Mouse (Mus musculus) liver, embryonic 14.5 days (tissue): Measurements from ENCODE around the gene Snf8. TPM values are rescaled to one million over a fixed set of nuclear protein-coding genes. Genes with fewer than 3 reads are reported as not detected.

Experiments
- ATAC-seq: fragments of 200-750 bp; cut with Nextera tagmentation; 2 replicates; pipeline ENCODE4 v1.8.0; 2017; ENCODE audit warnings: moderate number of reproducible peaks, mild to moderate bottlenecking, moderate library complexity; ENCODE audit not compliant: insufficient read depth
- DNase-seq, 3 experiments: peaks; one replicate each; pipeline ENCODE4 v3.0.0-alpha.2; 2012 to 2013; ENCODE audit warnings: low read depth in 3 of 3, low spot score in 3 of 3
- H3K27ac ChIP-seq: fragments of 300-500 bp; sonication (generic); 2 replicates; pipeline ENCODE4 v1.5.1; 2014; ENCODE audit warnings: moderate library complexity, mild to moderate bottlenecking, control low read depth, inconsistent platforms
- H3K27me3 ChIP-seq: fragments of 300-500 bp; sonication (generic); 2 replicates; pipeline ENCODE4 v1.6.1; 2014; ENCODE audit warnings: mild to moderate bottlenecking, low read length, moderate library complexity; ENCODE audit not compliant: control insufficient read depth, insufficient read depth
- H3K36me3 ChIP-seq: fragments of 300-500 bp; sonication (generic); replicated peaks from 2 replicates; pipeline ENCODE4 v1.6.1; 2014; ENCODE audit warnings: low read depth; ENCODE audit not compliant: control insufficient read depth, insufficient read depth
- H3K4me1 ChIP-seq, 2 experiments: fragments of 200-500 bp in 1 of 2; fragments of 300-500 bp in 1 of 2; sonication (generic) in 1 of 2; replicated peaks; 2 replicates each; pipeline ENCODE4 v1.6.1; 2012 to 2014; ENCODE audit warnings: antibody characterized with exemption in 1 of 2, inconsistent platforms in 1 of 2, low read length in 1 of 2; ENCODE audit not compliant: control insufficient read depth in 2 of 2, insufficient read depth in 2 of 2
- H3K4me2 ChIP-seq: fragments of 300-500 bp; sonication (generic); 2 replicates; pipeline ENCODE4 v1.6.1; 2014; ENCODE audit warnings: low read depth, mild to moderate bottlenecking, control low read depth, moderate library complexity
- H3K4me3 ChIP-seq, 2 experiments: fragments of 200-500 bp in 1 of 2; fragments of 300-500 bp in 1 of 2; sonication (generic) in 1 of 2; 2 replicates each; pipeline ENCODE4 v1.5.1; 2012 to 2014; ENCODE audit warnings: low read depth in 2 of 2, low read length in 2 of 2, mild to moderate bottlenecking in 2 of 2, control low read depth in 1 of 2, inconsistent platforms in 1 of 2, moderate library complexity in 1 of 2; ENCODE audit not compliant: insufficient read depth in 1 of 2
- H3K9ac ChIP-seq: fragments of 300-500 bp; sonication (generic); replicated peaks from 2 replicates; pipeline ENCODE4 v1.6.1; 2014; ENCODE audit warnings: mild to moderate bottlenecking, control low read depth, moderate library complexity
- H3K9me3 ChIP-seq: fragments of 300-500 bp; sonication (generic); 2 replicates; pipeline ENCODE4 v1.6.1; 2016; ENCODE audit warnings: low read length, mixed read lengths; ENCODE audit not compliant: control insufficient read depth
- CTCF ChIP-seq: IDR thresholded peaks from 2 replicates; pipeline ENCODE4 v1.5.1; 2016; ENCODE audit warnings: antibody characterized with exemption, low read depth, control low read depth
- EP300 ChIP-seq: IDR thresholded peaks from 2 replicates; pipeline ENCODE4 v1.6.1; 2016; ENCODE audit warnings: antibody characterized with exemption, low read depth
- WGBS: fragments of 180-500 bp; shearing (Covaris S2); extraction: QIAGEN DNeasy Blood & Tissue Kit; methylation state at CpG from one replicate; pipeline ENCODE4 v1.1.7; 2014; ENCODE audit not compliant: insufficient replicate concordance; 5-methylcytosine and 5-hydroxymethylcytosine counted together
- polyA plus RNA-seq, 2 experiments: library from polyadenylated mRNA; depleted of rRNA in 1 of 2; stranded (reverse) in 1 of 2; unstranded in 1 of 2; fragments of >200 nt; fragmentation: Nextera tagmentation in 1 of 2; extraction: Ambion mirVana in 1 of 2; gene quantifications; 2 replicates each; pipeline versions ENCODE4 v1.2.1 to v1.2.3; 2012 to 2014

The Snf8 gene
- polyA plus RNA-seq, 2 experiments, result 28.2 to 30.0 TPM

DNA sequence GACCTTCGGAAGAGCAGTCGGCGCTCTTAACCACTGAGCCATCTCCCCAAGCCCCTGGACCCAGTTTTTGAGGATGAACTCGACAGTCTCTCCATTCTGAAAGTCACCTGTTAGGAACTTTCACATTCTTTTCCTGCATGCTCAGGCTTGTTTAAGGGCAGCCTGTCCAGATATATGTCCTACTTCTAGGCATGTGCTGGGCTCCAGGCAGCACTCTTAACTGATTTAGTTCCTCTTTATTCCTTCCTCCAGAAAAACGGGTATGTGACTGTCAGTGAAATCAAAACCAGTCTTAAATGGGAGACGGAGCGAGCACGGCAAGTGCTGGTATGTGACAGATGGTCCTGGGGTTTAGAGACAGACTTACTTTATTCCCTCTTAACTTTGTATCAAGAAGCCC is 11.3 kb downstream of the Snf8 start:
- WGBS, result 73% methylated on average over 8 of the region's 8 CpGs
- H3K9ac ChIP-seq, result no peak overlapping the region
- H3K27ac ChIP-seq, result no peak overlapping the region
- no peak overlapping the region for H3K4me3 ChIP-seq
- H3K4me1 ChIP-seq, result no peaks in the 10 kb centered on the region
- peaks cover 54% of the 10 kb centered on the region for H3K36me3 ChIP-seq
- H3K9me3 ChIP-seq, result no peaks in the 10 kb centered on the region
- ATAC-seq (no peak), DNase-seq (no peak)
- TF ChIP-seq CTCF, result no peak
- no peak for TF ChIP-seq EP300
- H3K4me2 ChIP-seq, result no peak overlapping the region
- H3K27me3 ChIP-seq, result no peaks in the 10 kb centered on the region

DNA sequence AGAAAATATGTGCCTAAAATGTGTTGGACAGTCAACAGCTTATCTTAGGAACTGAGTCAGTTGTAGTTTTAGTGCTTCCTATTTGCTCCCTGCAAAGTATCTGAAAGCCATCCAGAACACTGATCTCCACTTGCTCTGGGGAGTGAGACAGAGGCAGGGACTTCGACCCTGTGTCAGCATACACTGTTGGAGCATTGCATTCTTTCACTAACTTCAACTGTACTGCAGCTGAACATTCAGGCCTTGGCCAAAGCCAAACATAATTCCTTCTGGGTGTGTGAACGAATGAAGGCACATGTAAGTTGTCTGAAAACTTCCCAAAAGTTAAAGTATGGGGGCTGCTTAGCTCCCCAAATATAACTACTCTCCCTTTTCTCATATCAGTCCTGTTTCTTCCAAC is 12.1 kb downstream of the Snf8 start:
- no peak overlapping the region for H3K4me2 ChIP-seq
- H3K4me3 ChIP-seq, result no peak overlapping the region
- ATAC-seq (no peak), DNase-seq (no peak)
- 65% methylated on average over 2 of the region's 2 CpGs for WGBS
- H3K27me3 ChIP-seq, result no peaks in the 10 kb centered on the region
- H3K9me3 ChIP-seq, result no peaks in the 10 kb centered on the region
- no peak overlapping the region; the same call in 1 of the 2 replicates for H3K27ac ChIP-seq
- H3K36me3 ChIP-seq, result peaks cover 59% of the 10 kb centered on the region
- no peaks in the 10 kb centered on the region for H3K4me1 ChIP-seq
- TF ChIP-seq CTCF (no peak), EP300 (no peak)
- no peak overlapping the region for H3K9ac ChIP-seq

DNA sequence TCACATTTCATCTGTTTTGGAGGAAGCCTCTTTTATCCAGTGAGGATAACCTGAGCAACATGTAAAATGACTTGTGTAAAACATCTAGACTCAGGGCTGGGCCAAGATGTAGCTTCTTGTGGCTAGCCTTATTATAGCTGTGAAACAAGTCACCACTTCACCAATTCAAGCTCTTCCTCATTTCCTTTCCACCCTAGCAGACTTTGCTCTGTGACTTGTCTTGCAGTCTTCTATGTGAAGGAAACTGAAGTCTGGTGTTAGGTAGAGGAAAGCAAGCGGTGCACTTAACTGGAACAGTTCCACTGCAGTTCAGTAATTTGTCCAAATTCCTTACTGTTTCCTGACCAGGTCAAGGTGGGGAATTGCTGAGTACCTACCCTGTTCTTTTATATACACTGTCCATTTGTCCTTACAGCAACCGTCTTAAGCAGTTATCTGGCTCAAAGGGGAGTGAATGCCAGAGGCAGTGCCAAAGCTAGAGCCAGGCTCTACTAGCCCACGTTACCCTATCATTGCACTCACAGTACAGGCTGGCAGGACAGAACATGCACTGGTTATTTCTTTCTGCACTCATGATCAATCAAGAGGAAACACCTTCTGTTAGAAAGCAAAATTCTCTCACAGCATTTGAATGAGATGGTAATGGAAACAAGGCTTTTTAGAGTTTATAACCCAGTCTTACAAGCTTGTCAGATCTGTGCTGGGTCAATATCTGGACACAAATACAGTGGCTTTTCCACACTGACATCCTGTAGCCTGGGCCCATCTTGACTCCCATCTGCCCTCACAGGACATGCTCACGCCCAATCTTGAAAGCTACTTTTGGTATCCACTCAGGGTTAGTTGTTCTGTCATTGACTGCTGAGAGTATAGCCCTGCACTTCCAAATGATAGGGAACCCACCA is 13.0 kb downstream of the Snf8 start:
- ATAC-seq, result no peak
- WGBS, result 77% methylated on average over 4 of the region's 4 CpGs
- no peak for DNase-seq
- no peak overlapping the region for H3K9ac ChIP-seq
- H3K9me3 ChIP-seq, result no peaks in the 10 kb centered on the region
- no peak overlapping the region for H3K27ac ChIP-seq
- H3K36me3 ChIP-seq, result peaks cover 65% of the 10 kb centered on the region
- H3K4me1 ChIP-seq, result no peaks in the 10 kb centered on the region
- no peak overlapping the region for H3K4me2 ChIP-seq
- TF ChIP-seq EP300, result no peak
- TF ChIP-seq CTCF, result no peak
- H3K4me3 ChIP-seq, result no peak overlapping the region
- H3K27me3 ChIP-seq, result no peaks in the 10 kb centered on the region

DNA sequence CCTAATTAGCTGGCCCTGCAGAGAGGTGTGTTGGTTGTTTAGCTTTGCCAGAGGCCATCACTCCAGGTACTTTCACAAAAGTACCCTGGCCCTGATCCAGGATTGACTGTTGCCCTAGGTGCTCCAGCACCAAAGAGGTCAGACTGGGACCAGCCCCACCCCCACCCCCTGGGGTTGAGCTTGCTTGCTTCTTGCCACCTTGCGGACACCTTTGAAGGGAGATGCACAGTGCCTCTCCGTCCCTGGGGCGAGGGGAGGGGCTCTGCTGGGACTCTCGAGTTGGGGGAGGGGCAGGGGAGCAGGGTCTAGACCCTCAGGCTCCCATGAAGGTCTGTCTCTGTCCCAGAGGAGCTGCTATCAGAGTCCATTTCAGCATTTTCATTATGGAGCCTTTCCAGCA is 15.3 kb downstream of the Snf8 start:
- Histone ChIP-seq H3K27me3 (no peaks in the 10 kb centered on the region), H3K4me3 (no peak overlapping the region), H3K9ac (no peak overlapping the region), H3K27ac (no peak overlapping the region), H3K36me3 (peaks cover 75% of the 10 kb centered on the region), H3K9me3 (no peaks in the 10 kb centered on the region), H3K4me2 (no peak overlapping the region), H3K4me1 (no peaks in the 10 kb centered on the region)
- ATAC-seq, result no peak
- TF ChIP-seq EP300 (no peak), CTCF (no peak)
- 78% methylated on average over 4 of the region's 4 CpGs for WGBS
- no peak for DNase-seq

DNA sequence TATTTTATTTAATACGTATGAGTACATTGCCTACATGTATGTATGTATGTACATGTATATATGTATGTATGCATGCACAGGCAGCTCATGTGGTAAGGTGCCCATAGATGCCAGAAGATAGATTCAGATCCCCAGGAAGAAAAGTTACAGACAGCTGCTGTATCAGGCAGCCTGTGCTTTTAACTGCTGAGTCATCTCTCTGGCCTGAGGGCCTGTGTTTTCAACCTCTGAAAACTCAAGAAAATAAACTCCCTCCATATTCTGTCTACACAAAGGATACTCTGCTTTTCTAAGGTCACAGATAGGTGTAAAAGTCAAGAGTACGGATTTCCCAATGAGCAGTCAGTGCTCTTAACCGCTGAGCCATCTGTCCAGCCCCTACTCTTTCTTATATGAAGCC is 16.2 kb downstream of the Snf8 start:
- Histone ChIP-seq H3K4me3 (no peak overlapping the region), H3K27ac (no peak overlapping the region; the same call in 1 of the 2 replicates), H3K9me3 (no peaks in the 10 kb centered on the region), H3K36me3 (peaks cover 79% of the 10 kb centered on the region), H3K27me3 (no peaks in the 10 kb centered on the region), H3K9ac (no peak overlapping the region), H3K4me1 (no peaks in the 10 kb centered on the region), H3K4me2 (no peak overlapping the region)
- no peak for TF ChIP-seq CTCF
- no peak for TF ChIP-seq EP300
- DNase-seq (no peak), ATAC-seq (no peak)
- 87% methylated on average over 3 of the region's 3 CpGs for WGBS
